8 mouse cellular contexts compared by ENCODE assay signal in genomic region chr7:125490947-125491735, GRCm38 (mm10). TPM values are rescaled to one million over a fixed set of nuclear protein-coding genes. Genes with fewer than 3 reads are reported as not detected.
DNase-seq lines count a peak whose midpoint lies in the region; ATAC-seq lines count a peak whose summit lies in the region.

Gene Nsmce1 (minus strand): TSS chr7:125491596.

- H3K27me3 ChIP-seq in heart, embryonic 13.5 days (replicated peaks), result no peaks in the 10 kb centered on the region
- H3K27me3 ChIP-seq in liver, embryonic 12.5 days (replicated peaks), result no peaks in the 10 kb centered on the region
- H3K27me3 ChIP-seq in stomach, embryonic 15.5 days (replicated peaks), result no peaks in the 10 kb centered on the region

- peak within 1 kb of the TSS; percentile 80 for H3K4me2 ChIP-seq in heart, embryonic 13.5 days
- H3K4me2 ChIP-seq in liver, embryonic 12.5 days, result peak within 1 kb of the TSS; percentile 74
- peak within 1 kb of the TSS; percentile 53 for H3K4me2 ChIP-seq in stomach, embryonic 15.5 days

- H3K36me3 ChIP-seq in heart, embryonic 13.5 days, result peaks cover 6% of the 10 kb centered on the region
- peaks cover 14% of the 10 kb centered on the region for H3K36me3 ChIP-seq in liver, embryonic 12.5 days
- H3K36me3 ChIP-seq in stomach, embryonic 15.5 days, result 0 out of 2 replicates have a peak, but pooled peaks cover 3% of the 10 kb centered on the region

- peak within 1 kb of the TSS; percentile 89 for H3K9ac ChIP-seq in heart, embryonic 13.5 days
- H3K9ac ChIP-seq in liver, embryonic 12.5 days, result peak within 1 kb of the TSS; percentile 75
- H3K9ac ChIP-seq in stomach, embryonic 15.5 days, result peak within 1 kb of the TSS; percentile 37; the same call in 1 of the 2 replicates

- peak within 1 kb of the TSS; percentile 86 for H3K27ac ChIP-seq in brown adipose tissue, adult 24 weeks (replicated peaks; ENCODE audit: low read depth, low read length)
- H3K27ac ChIP-seq in heart, embryonic 13.5 days (replicated peaks), result peak within 1 kb of the TSS; percentile 83
- H3K27ac ChIP-seq in liver, embryonic 12.5 days, result peak within 1 kb of the TSS; percentile 90
- H3K27ac ChIP-seq in stomach, embryonic 15.5 days, result peak within 1 kb of the TSS; percentile 71

- ATAC-seq in heart, embryonic 13.5 days (ENCODE audit: extremely low read depth, insufficient number of reproducible peaks, low FRiP score, low TSS enrichment), result peak; percentile 90
- peak; percentile 97 for ATAC-seq in liver, embryonic 12.5 days
- ATAC-seq in stomach, embryonic 15.5 days (ENCODE audit: insufficient read depth, low FRiP score, low read depth), result peak; percentile 99

- peaks cover 4% of the 10 kb centered on the region; the same call in 1 of the 2 replicates for H3K4me1 ChIP-seq in brown adipose tissue, adult 24 weeks (ENCODE audit: control insufficient read depth, insufficient read depth, insufficient read length, low read length)
- peaks cover 28% of the 10 kb centered on the region for H3K4me1 ChIP-seq in heart, embryonic 13.5 days
- H3K4me1 ChIP-seq in liver, embryonic 12.5 days, result peaks cover 74% of the 10 kb centered on the region
- peaks cover 6% of the 10 kb centered on the region for H3K4me1 ChIP-seq in stomach, embryonic 15.5 days

- under 1% methylated on average over 56 of the region's 56 CpGs for WGBS in heart, embryonic 13.5 days
- WGBS in liver, embryonic 12.5 days (ENCODE audit: insufficient replicate concordance), result under 1% methylated on average over 56 of the region's 56 CpGs
- WGBS in stomach, embryonic 15.5 days, result under 1% methylated on average over 56 of the region's 56 CpGs

- peak; percentile 98 for DNase-seq in CD4-positive, CD25-positive, alpha-beta regulatory T cell, adult 2 months (ENCODE audit: low read depth, low spot score)
- peak; percentile 34 for DNase-seq in fat pad, adult 2 months (ENCODE audit: extremely low read depth, low read depth, low spot score)
- DNase-seq in kidney, postnatal 10 days, result peak; percentile 97
- peak; percentile 90 to 94 for DNase-seq in natural killer cell, adult 2 months (ENCODE audit: low spot score in 2 of 2)

- H3K9me3 ChIP-seq in heart, embryonic 13.5 days, result no peaks in the 10 kb centered on the region
- H3K9me3 ChIP-seq in liver, embryonic 12.5 days (replicated peaks), result no peaks in the 10 kb centered on the region
- no peaks in the 10 kb centered on the region for H3K9me3 ChIP-seq in stomach, embryonic 15.5 days

- H3K4me3 ChIP-seq in brown adipose tissue, adult 24 weeks (ENCODE audit: insufficient read depth, low read depth, low read length), result peak within 1 kb of the TSS; percentile 74
- peak within 1 kb of the TSS; percentile 78 for H3K4me3 ChIP-seq in heart, embryonic 13.5 days
- peak within 1 kb of the TSS; percentile 68 for H3K4me3 ChIP-seq in liver, embryonic 12.5 days
- peak within 1 kb of the TSS; percentile 64 for H3K4me3 ChIP-seq in stomach, embryonic 15.5 days (replicated peaks)

RNA-seq across cellular contexts. Expression of gene Nsmce1, which starts in this region (rescaled TPM):
- polyA plus RNA-seq in brown adipose tissue, adult 24 weeks (2012; ENCODE audit: insufficient read depth, insufficient read length, missing spikeins), result 30.3 and 33.1 TPM in 2 replicates
- polyA plus RNA-seq in heart, embryonic 13.5 days (2015; fragmentation: Nextera tagmentation; extraction: Ambion mirVana), result 97.9 and 110 TPM in 2 replicates
- polyA plus RNA-seq in liver, embryonic 12.5 days (2016; fragmentation: Nextera tagmentation; extraction: Ambion mirVana), result 97.0 and 97.7 TPM in 2 replicates
- 111 and 121 TPM in 2 replicates for polyA plus RNA-seq in stomach, embryonic 15.5 days (2015; fragmentation: Nextera tagmentation; extraction: Ambion mirVana)

Comparison
In these comparisons a context has a peak if more than half of its experiments do, and no peak if none do; other contexts are left out.
1. Peak in every context shown above with its lines: DNase-seq, ATAC-seq, H3K4me3 ChIP-seq and H3K27ac ChIP-seq.
2. DNase-seq: peak in every context shown above with its lines; median percentile 98 in CD4-positive, CD25-positive, alpha-beta regulatory T cell, adult 2 months; 97 in kidney, postnatal 10 days; 92 in natural killer cell, adult 2 months; 34 in fat pad, adult 2 months.
3. H3K9ac ChIP-seq: peak in every context shown above with its lines; median percentile 89 in heart, embryonic 13.5 days; 75 in liver, embryonic 12.5 days; 37 in stomach, embryonic 15.5 days.